Mouse (Mus musculus) limb, embryonic 14.5 days (tissue): Measurements from ENCODE around the gene Capn9. TPM values are rescaled to one million over a fixed set of nuclear protein-coding genes. Genes with fewer than 3 reads are reported as not detected.

Source experiments
- ATAC-seq: fragments of 200-750 bp; cut with Nextera tagmentation; 2 replicates; pipeline ENCODE4 v1.8.0; 2017; ENCODE audit warnings: low read depth, moderate number of reproducible peaks, moderate TSS enrichment; ENCODE audit not compliant: low FRiP score
- DNase-seq: peaks from one replicate; pipeline ENCODE4 v3.0.0-alpha.2; 2015; ENCODE audit warnings: low spot score
- H3K27ac ChIP-seq: fragments of 300-500 bp; sonication (generic); replicated peaks from 2 replicates; pipeline ENCODE4 v1.5.1; 2014; ENCODE audit warnings: low read depth, mild to moderate bottlenecking, low read length, moderate library complexity, mixed read lengths
- H3K27me3 ChIP-seq: fragments of 300-500 bp; sonication (generic); 2 replicates; pipeline ENCODE4 v1.6.1; 2014; ENCODE audit warnings: low read length, mixed read lengths; ENCODE audit not compliant: control insufficient read depth, insufficient read depth
- H3K36me3 ChIP-seq: fragments of 300-500 bp; sonication (generic); 2 replicates; pipeline ENCODE4 v1.6.1; 2014; ENCODE audit warnings: mild to moderate bottlenecking, low read length, moderate library complexity, mixed read lengths; ENCODE audit not compliant: control insufficient read depth, insufficient read depth
- H3K4me1 ChIP-seq: fragments of 300-500 bp; sonication (generic); 2 replicates; pipeline ENCODE4 v1.6.1; 2014; ENCODE audit warnings: antibody characterized with exemption, low read length, mixed read lengths; ENCODE audit not compliant: control insufficient read depth, insufficient read depth
- H3K4me2 ChIP-seq: fragments of 300-500 bp; sonication (generic); replicated peaks from 2 replicates; pipeline ENCODE4 v1.6.1; 2014; ENCODE audit warnings: low read depth, mild to moderate bottlenecking, low read length, moderate library complexity; ENCODE audit not compliant: severe bottlenecking
- H3K4me3 ChIP-seq: fragments of 300-500 bp; sonication (generic); replicated peaks from 2 replicates; pipeline ENCODE4 v1.5.1; 2014; ENCODE audit warnings: low read length
- H3K9ac ChIP-seq: fragments of 300-500 bp; sonication (generic); 2 replicates; pipeline ENCODE4 v1.6.1; 2014; ENCODE audit warnings: mild to moderate bottlenecking, low read depth, low read length, moderate library complexity; ENCODE audit not compliant: severe bottlenecking
- H3K9me3 ChIP-seq: fragments of 300-500 bp; sonication (generic); 2 replicates; pipeline ENCODE4 v1.6.1; 2016; ENCODE audit warnings: low read length; ENCODE audit not compliant: control insufficient read depth
- POLR2A ChIP-seq: fragments of 200-500 bp; IDR thresholded peaks from 2 replicates; pipeline ENCODE4 v1.8.0; 2012; ENCODE audit warnings: inconsistent platforms, mild to moderate bottlenecking, moderate library complexity, borderline replicate concordance; ENCODE audit not compliant: insufficient read depth, insufficient read length; ENCODE audit errors: extremely low read depth
- WGBS: fragments of 180-500 bp; shearing (Covaris S2); extraction: QIAGEN DNeasy Blood & Tissue Kit; methylation state at CpG from one replicate; pipeline ENCODE4 v1.1.7; 2014; 5-methylcytosine and 5-hydroxymethylcytosine counted together
- polyA plus RNA-seq, 2 experiments: library from polyadenylated mRNA; depleted of rRNA in 1 of 2; stranded (reverse) in 1 of 2; unstranded in 1 of 2; fragments of >200 nt; fragmentation: Nextera tagmentation in 1 of 2; extraction: Ambion mirVana in 1 of 2; gene quantifications; 2 replicates each; pipeline versions ENCODE4 v1.2.1 to v1.2.3; 2012 to 2014

Capn9 gene
- polyA plus RNA-seq, 2 experiments = 0.03 to 0.15 TPM

DNA sequence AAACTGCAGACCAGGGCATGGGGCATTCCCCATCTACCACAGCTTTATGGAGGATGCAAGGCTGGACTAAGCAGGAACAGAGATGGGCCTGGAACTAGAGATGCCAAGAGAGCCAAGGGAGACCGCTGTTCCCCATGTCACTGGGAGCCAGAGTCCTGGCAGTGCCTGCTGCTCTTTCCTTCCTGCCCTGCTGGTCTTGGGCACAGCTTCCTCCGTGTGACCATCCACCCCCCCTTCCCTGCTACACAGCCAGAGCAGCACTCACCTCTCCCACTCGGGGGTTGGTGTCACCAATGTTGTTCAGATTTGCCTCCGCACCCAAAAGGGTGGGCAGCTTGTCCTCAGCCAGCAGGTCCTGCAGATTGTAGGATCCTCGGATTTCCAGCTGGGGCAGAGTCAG is 18.4 kb upstream of the Capn9 start:
- H3K36me3 ChIP-seq = peaks cover 4% of the 10 kb centered on the region
- no peak for TF ChIP-seq POLR2A
- DNase-seq (no peak), ATAC-seq (no peak)
- H3K4me2 ChIP-seq = no peak overlapping the region
- no peak overlapping the region for H3K9ac ChIP-seq
- no peaks in the 10 kb centered on the region for H3K4me1 ChIP-seq
- H3K27me3 ChIP-seq = no peaks in the 10 kb centered on the region
- H3K27ac ChIP-seq = no peak overlapping the region
- no peak overlapping the region for H3K4me3 ChIP-seq
- 65% methylated on average over 5 of the region's 5 CpGs for WGBS
- H3K9me3 ChIP-seq = no peaks in the 10 kb centered on the region

DNA sequence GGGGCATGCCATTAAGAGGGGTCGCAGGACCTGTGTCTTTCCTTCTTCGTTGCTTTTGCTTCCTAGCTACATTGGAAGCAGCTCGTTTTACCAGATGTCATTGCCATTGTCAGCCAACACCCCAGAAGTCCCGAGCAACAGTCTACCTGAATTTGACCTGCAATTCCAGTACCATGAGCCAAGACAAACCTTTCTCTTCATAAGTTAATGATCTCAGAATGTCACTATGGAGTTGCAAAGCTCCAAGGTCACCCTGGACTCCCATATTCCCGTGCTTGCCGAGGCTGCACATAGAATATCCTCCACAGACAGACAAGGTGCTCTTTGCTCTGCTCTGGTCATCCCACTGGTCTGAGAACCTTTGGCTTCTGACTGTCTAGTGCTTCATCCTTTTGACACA is 8.8 kb upstream of the Capn9 start:
- Histone ChIP-seq H3K27me3 (no peaks in the 10 kb centered on the region), H3K27ac (no peak overlapping the region), H3K4me2 (no peak overlapping the region), H3K9ac (no peak overlapping the region), H3K4me3 (no peak overlapping the region), H3K9me3 (no peaks in the 10 kb centered on the region), H3K4me1 (0 out of 2 replicates have a peak, but pooled peaks cover 3% of the 10 kb centered on the region), H3K36me3 (no peaks in the 10 kb centered on the region)
- DNase-seq (no peak), ATAC-seq (no peak)
- TF ChIP-seq POLR2A = no peak
- WGBS = 92% methylated on average over 6 of the region's 6 CpGs

- DNase-seq (no peak), ATAC-seq (no peak)
- 0 out of 2 replicates have a peak, but pooled peaks cover 3% of the 10 kb centered on the region for H3K4me1 ChIP-seq
- no peak for TF ChIP-seq POLR2A
- H3K9me3 ChIP-seq = no peaks in the 10 kb centered on the region
- no peaks in the 10 kb centered on the region for H3K27me3 ChIP-seq
- H3K36me3 ChIP-seq = no peaks in the 10 kb centered on the region
- 82% methylated on average over 3 of the region's 3 CpGs for WGBS
- H3K27ac ChIP-seq = no peak overlapping the region
- H3K4me3 ChIP-seq = no peak overlapping the region
- H3K9ac ChIP-seq = no peak overlapping the region
- H3K4me2 ChIP-seq = no peak overlapping the region
Measured at GRCm38 (mm10) chr8:124567584-124567983, 8.3 kb upstream of the Capn9 start.

DNA sequence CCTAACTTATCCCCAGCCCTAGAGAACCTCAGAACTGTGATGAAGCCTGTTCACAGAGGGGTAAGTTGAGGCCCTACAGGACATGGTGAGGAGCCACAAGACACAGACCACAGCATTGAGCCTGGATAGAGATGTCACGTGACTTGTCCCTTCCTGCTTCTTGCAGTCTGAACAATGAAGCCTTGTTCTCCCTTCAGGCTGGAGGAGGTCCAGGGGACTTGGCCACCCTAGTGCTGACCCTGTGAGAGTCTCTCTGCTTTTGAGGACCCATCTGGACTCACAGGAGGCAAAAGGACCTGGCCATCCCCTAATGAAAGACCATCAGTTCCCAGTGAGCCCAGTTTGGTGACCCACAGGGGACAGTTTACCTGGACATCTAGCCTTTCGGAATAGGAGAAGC is 6.8 kb upstream of the Capn9 start:
- Histone ChIP-seq H3K4me1 (0 out of 2 replicates have a peak, but pooled peaks cover 5% of the 10 kb centered on the region), H3K4me3 (no peak overlapping the region), H3K27ac (no peak overlapping the region), H3K9me3 (no peaks in the 10 kb centered on the region), H3K36me3 (no peaks in the 10 kb centered on the region), H3K4me2 (no peak overlapping the region), H3K9ac (no peak overlapping the region), H3K27me3 (no peaks in the 10 kb centered on the region)
- no peak for ATAC-seq
- no peak for TF ChIP-seq POLR2A
- 60% methylated on average over 2 of the region's 2 CpGs for WGBS
- DNase-seq = no peak

DNA sequence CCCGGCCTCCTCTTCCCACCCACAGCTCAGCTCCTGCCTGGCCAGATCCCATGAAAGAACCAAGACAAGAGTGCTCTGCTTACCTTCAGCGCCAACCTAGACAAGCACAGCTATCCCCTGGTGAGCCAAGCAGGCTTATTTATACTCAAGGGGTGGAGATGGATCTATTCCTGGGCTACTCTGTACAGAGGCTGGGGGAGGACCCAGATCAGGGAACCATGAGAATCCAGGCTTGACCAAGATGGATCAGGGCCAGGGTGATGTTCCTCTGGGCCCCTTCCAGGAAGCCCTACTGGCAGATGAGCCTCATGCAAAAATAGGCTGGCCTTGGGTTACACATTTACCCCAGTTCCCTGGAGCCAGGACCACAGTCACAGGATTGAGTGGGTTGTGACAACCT is 6.3 kb upstream of the Capn9 start, which contains the start of gene Agt:
TSS of gene Agt (minus strand) at position 114 of the 400 bp plus-strand sequence.
- Histone ChIP-seq H3K4me3 (no peak within 1 kb of the TSS), H3K27ac (no peak within 1 kb of the TSS), H3K9me3 (no peaks in the 10 kb centered on the region), H3K4me1 (0 out of 2 replicates have a peak, but pooled peaks cover 5% of the 10 kb centered on the region), H3K9ac (no peak within 1 kb of the TSS), H3K4me2 (no peak within 1 kb of the TSS), H3K36me3 (no peaks in the 10 kb centered on the region), H3K27me3 (no peaks in the 10 kb centered on the region)
- TF ChIP-seq POLR2A = no peak
- ATAC-seq = no peak
- no peak for DNase-seq
- 89% methylated on average over 2 of the region's 2 CpGs for WGBS
